Mouse (Mus musculus): ENCODE results near the gene Hist1h3f.

DNA sequence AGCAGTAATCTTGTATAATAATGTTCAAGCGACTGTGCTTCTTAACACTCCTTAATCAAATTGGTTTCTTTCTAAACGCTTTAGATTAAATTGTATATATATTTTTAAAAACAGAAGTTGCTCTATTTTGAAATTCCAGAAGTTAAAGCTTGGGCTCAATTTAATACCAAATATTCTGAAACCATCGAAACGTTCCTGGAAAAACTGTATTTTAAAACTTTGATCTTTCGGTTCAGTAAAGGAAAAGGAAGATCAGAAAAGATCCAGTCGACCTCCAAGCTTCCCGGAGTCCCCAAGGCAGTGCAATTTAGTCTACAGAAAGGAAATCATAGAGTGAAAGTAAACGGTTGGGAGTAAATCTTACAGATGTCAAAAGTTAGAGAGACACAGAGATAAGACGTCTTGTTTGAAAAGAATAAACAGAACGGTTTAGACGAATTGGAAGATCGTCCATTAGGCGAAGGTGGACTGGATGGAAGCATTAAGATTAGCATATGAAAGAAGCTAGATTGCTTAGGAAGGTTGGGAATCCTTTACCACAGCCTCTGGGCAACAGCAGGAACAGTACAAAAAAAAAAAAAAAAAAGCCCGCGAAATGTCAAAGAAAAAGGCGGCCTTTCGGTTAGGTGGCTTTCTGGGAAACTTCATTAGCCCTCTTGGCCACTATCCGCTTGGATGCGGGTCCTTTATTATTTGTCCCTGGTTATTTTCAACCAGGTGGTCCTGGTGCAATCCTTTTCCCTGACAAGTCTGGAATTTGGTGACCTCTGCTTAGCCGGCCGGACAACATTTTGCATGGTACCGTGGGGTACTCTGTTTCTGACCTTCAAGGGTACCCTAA is 42.5 kb downstream of the Hist1h3f start:
- no peak for TF ChIP-seq POLR2A (IDR thresholded peaks at IDR 0.05; ENCODE audit: low read depth, low read length)
- TF ChIP-seq CTCF (conservative IDR thresholded peaks at IDR 0.05; ENCODE audit: insufficient read depth, insufficient read length, low read depth, low read length) = no peak
